Comparison of ENCODE assay signal across 8 mouse cellular contexts in the genomic region with DNA sequence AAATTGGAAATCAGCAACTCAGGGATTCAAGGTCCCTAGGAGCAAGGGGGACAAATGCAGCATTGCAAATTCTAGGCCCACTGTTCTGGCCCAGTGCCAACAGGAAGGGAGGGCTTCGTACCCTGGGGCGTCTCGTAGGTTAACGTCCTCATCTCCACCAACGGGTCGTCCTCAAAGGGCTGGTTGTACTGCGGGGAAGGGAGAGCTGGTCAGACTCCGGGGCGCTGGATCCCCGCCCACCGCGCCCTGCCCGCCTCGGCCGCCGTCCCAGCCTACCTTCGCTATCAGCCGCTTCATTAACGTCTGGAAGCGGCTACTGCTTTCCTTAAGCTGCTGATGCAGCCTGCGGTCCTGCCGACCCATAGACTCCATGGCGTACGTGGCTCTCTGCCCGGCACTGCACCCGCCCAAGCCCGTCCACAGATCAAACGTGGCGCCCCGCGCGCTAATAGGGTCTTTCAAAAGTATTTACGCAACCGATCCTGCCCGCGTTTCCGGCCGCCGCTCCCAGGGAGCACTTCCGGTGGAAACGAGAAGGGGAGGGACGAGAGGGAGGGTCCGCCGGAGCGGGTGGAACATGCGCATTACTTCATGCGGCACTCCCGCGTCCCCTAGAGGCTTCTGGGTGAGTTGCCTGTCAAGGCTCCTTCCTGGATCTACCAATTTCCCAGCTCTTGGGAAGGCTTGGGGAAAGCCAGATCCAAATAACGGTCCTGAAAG. TPM values are rescaled to one million over a fixed set of nuclear protein-coding genes. Genes with fewer than 3 reads are reported as not detected.
DNase-seq lines count a peak whose midpoint lies in the region; ATAC-seq lines count a peak whose summit lies in the region.

A gene (minus strand): TSS at position 536 of the 720 bp plus-strand sequence.
A gene (plus strand): TSS at position 564 of the 720 bp plus-strand sequence.

- WGBS in heart, embryonic 14.5 days: under 1% methylated on average over 50 of the region's 50 CpGs
- WGBS in liver, embryonic 13.5 days (ENCODE audit: insufficient replicate concordance): 1% methylated on average over 50 of the region's 50 CpGs
- WGBS in stomach, embryonic 16.5 days: under 1% methylated on average over 50 of the region's 50 CpGs

- no peaks in the 10 kb centered on the region for H3K27me3 ChIP-seq in heart, embryonic 14.5 days (ENCODE audit: control insufficient read depth, insufficient read depth, low read length)
- H3K27me3 ChIP-seq in liver, embryonic 13.5 days: no peaks in the 10 kb centered on the region
- no peaks in the 10 kb centered on the region for H3K27me3 ChIP-seq in stomach, embryonic 16.5 days (ENCODE audit: control insufficient read depth, insufficient read depth, low read length)

- H3K36me3 ChIP-seq in heart, embryonic 14.5 days (ENCODE audit: control insufficient read depth, insufficient read depth, low read length): peaks cover 39% of the 10 kb centered on the region
- H3K36me3 ChIP-seq in liver, embryonic 13.5 days: peaks cover 38% of the 10 kb centered on the region
- H3K36me3 ChIP-seq in stomach, embryonic 16.5 days (ENCODE audit: control insufficient read depth, insufficient read depth, low read length): peaks cover 19% of the 10 kb centered on the region

- H3K9ac ChIP-seq in heart, embryonic 14.5 days (ENCODE audit: low read length): peak within 1 kb of the TSS; percentile 80
- peak within 1 kb of the TSS; percentile 77 for H3K9ac ChIP-seq in liver, embryonic 13.5 days
- peak within 1 kb of the TSS; percentile 80 for H3K9ac ChIP-seq in stomach, embryonic 16.5 days (ENCODE audit: low read length)

- peak; percentile 96 for DNase-seq in c-Kit-negative CD71-positive TER-119-positive erythroid progenitor cells, embryonic 14.5 days (ENCODE audit: low read depth, low spot score)
- peak; percentile 100 for DNase-seq in fibroblast of lung, adult 2 months (ENCODE audit: low read depth)
- DNase-seq in kidney, postnatal 14 days: peak; percentile 100
- DNase-seq in liver, embryonic 13.5 days: peak; percentile 100
- peak; percentile 100 for DNase-seq in neural tube, embryonic 10.5 days (ENCODE audit: extremely low spot score, low spot score)

- peak within 1 kb of the TSS; percentile 65 for H3K4me2 ChIP-seq in heart, embryonic 14.5 days (ENCODE audit: low read length)
- H3K4me2 ChIP-seq in liver, embryonic 13.5 days: peak within 1 kb of the TSS; percentile 60
- H3K4me2 ChIP-seq in stomach, embryonic 16.5 days (ENCODE audit: low read depth, low read length): peak within 1 kb of the TSS; percentile 66

- H3K4me3 ChIP-seq in heart, embryonic 14.5 days (ENCODE audit: control insufficient read depth in 1 of 2, insufficient read depth in 1 of 2, low read depth in 1 of 2, low read length in 2 of 2): peak within 1 kb of the TSS; percentile 47 to 55
- H3K4me3 ChIP-seq in liver, embryonic 13.5 days (replicated peaks): peak within 1 kb of the TSS; percentile 61
- H3K4me3 ChIP-seq in stomach, embryonic 16.5 days (replicated peaks; ENCODE audit: low read length): peak within 1 kb of the TSS; percentile 56

- ATAC-seq in CD4-positive, CD25-positive, alpha-beta regulatory T cell, adult 4 months: peak; percentile 90
- ATAC-seq in heart, embryonic 14.5 days (ENCODE audit: insufficient number of reproducible peaks, insufficient read depth, low FRiP score, low read depth): peak; percentile 95
- ATAC-seq in liver, embryonic 13.5 days (ENCODE audit: low read depth): peak; percentile 92
- peak; percentile 95 for ATAC-seq in stomach, embryonic 16.5 days (ENCODE audit: insufficient read depth, low FRiP score)

- H3K27ac ChIP-seq in heart, embryonic 14.5 days (replicated peaks in 1 of 2; ENCODE audit: control insufficient read depth in 1 of 2, insufficient read depth in 1 of 2, low read depth in 2 of 2, low read length in 2 of 2): peak within 1 kb of the TSS; percentile 83 to 85
- H3K27ac ChIP-seq in liver, embryonic 13.5 days: peak within 1 kb of the TSS; percentile 83
- peak within 1 kb of the TSS; percentile 84 for H3K27ac ChIP-seq in stomach, embryonic 16.5 days (ENCODE audit: low read length)

- peaks cover 5 to 23% of the 10 kb centered on the region in 2 experiments; a peak in 3 of 4 replicates for H3K4me1 ChIP-seq in heart, embryonic 14.5 days (ENCODE audit: control insufficient read depth in 2 of 2, insufficient read depth in 2 of 2, low read length in 2 of 2)
- peaks cover 52% of the 10 kb centered on the region for H3K4me1 ChIP-seq in liver, embryonic 13.5 days (replicated peaks)
- H3K4me1 ChIP-seq in stomach, embryonic 16.5 days (ENCODE audit: control insufficient read depth, insufficient read depth, low read length): peaks cover 30% of the 10 kb centered on the region

- 0 out of 2 replicates have a peak, but pooled peaks cover 3% of the 10 kb centered on the region for H3K9me3 ChIP-seq in heart, embryonic 14.5 days (ENCODE audit: control insufficient read depth, low read length)
- H3K9me3 ChIP-seq in liver, embryonic 13.5 days (replicated peaks): no peaks in the 10 kb centered on the region
- no peaks in the 10 kb centered on the region for H3K9me3 ChIP-seq in stomach, embryonic 16.5 days (replicated peaks; ENCODE audit: control insufficient read depth, low read length)

RNA-seq across cellular contexts. Expression of the first gene that starts in this region (rescaled TPM):
- polyA plus RNA-seq in CD4-positive, CD25-positive, alpha-beta regulatory T cell, adult 4 months (2017; shearing (Covaris generic)): 10 to 100 TPM; 56.6 to 72.9 TPM
- polyA plus RNA-seq in heart, embryonic 14.5 days (2014; fragmentation: Nextera tagmentation; extraction: Ambion mirVana): 104 TPM in 2 replicates
- 61.0 and 69.7 TPM in 2 replicates for polyA plus RNA-seq in liver, embryonic 13.5 days (2015; fragmentation: Nextera tagmentation; extraction: Ambion mirVana)
- 169 and 173 TPM in 2 replicates for polyA plus RNA-seq in stomach, embryonic 16.5 days (2015; fragmentation: Nextera tagmentation; extraction: Ambion mirVana)

RNA-seq across cellular contexts. Expression of the second gene that starts in this region (rescaled TPM):
- not detected for polyA plus RNA-seq in CD4-positive, CD25-positive, alpha-beta regulatory T cell, adult 4 months (2017; shearing (Covaris generic))
- polyA plus RNA-seq in heart, embryonic 14.5 days (2014; fragmentation: Nextera tagmentation; extraction: Ambion mirVana): 0.04 TPM in 1 of 2 replicates, not detected in the other
- not detected in 2 replicates for polyA plus RNA-seq in liver, embryonic 13.5 days (2015; fragmentation: Nextera tagmentation; extraction: Ambion mirVana)
- polyA plus RNA-seq in stomach, embryonic 16.5 days (2015; fragmentation: Nextera tagmentation; extraction: Ambion mirVana): not detected in 2 replicates

Comparison
In these comparisons a context has a peak if more than half of its experiments do, and no peak if none do; other contexts are left out.
1. Peak in every context shown above with its lines: DNase-seq, ATAC-seq, H3K4me3 ChIP-seq and H3K27ac ChIP-seq.